Mouse (Mus musculus) right cerebral cortex, adult 18-20 months (tissue): ENCODE data around the gene Spata17.
A peak's percentile ranks its signal among the peaks of the same experiment; 100 is the strongest.

Source experiments
- DNase-seq: peaks from one replicate; pipeline ENCODE4 v3.0.0; 2022; ENCODE audit warnings: mixed read lengths

Gene Spata17

DNA sequence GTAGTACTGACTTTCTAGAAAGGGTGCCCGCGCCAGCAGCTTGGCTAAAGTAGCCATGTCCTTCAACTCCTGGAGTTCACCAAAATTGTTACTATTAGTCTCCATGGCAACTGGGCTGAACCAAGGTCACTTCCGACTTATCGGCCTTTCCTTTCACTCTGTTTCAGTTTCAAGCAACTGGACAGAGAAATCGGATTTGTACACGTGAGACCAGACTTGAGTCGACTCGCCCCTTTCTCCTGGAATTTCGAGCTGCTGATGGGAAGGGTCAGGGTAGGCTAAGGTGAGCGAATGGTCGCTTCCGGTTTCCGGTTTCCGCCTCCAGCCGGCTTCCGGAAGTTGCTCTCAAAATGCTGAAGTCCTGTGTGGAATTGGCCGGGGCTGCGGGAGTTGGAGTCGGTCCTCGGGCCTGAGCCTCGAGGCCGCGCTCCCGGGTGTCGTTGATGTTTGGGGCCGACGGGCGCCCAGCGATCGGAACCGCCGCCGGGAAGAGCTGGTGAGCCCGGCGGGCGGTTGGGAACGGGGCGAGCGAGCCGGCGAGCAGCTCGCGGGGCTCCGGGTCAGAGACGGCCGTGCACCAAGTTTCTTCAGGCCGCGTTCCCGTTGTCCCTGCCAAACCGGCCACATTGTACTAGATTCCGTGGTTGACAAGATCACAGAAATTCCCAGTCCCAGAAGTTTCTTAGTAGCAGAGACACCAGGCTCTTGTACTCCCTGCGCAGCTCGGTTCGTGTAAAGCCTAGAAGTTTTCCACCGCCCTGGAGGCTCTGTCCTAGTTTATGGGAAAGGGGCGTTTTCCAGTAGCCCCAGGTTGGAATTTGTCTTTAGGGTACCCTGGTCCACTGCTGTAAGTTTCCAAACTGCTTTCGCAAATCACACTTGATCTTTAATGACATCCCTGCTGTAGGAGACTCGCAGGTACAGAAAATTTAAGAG is at the start of gene Spata17, which contains the start of gene Gpatch2:
Spata17 (minus strand) TSS at position 285 of the 936 bp plus-strand sequence.
Gpatch2 (plus strand) TSS at position 328 of the 936 bp plus-strand sequence.
- peak; percentile 80 for DNase-seq

DNA sequence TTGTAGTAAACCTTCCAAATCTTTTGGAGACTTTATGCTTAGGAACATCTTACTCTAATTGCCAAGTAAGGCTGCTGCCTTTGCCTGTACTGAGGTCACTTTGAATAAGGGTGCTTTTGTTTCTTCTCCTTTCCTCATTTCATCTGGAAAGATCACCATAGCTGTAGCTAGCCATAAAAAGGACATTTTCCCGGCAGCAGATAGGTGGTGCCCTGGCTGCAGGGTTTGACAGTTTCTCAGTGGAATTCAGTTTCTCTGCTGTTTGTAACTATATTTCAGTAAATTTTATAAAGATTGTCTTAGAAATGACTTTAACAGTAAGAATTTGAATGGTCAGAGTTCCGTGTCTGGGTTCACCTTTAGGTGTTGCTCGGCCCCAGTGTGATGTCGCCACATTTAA is 43.5 kb upstream of the Spata17 start:
- DNase-seq: no peak

DNA sequence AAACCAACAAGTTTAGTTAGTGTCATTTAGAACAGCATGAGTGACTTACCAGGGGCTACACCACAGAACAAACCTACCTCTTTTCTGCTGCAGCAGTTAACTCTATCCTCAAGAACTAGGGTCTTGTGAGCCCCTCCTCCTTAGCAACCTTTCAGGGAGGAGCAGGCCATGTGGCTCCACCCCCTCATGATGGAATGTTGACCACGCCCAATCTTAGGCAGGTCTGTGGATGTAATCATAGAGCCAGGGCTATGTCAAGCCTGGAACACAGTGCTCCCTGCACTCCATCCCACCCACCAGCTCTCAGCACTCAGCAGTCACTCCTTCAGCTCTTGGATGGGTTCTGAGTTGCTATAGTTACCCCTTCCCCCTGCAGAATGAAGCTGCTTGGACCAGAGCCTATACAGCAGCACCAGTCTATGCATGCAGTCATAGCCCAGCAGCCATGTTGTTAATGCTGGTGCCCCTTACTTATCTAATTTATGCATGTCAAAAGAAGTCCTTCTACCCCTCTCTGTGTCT is 35.5 kb upstream of the Spata17 start:
- DNase-seq: no peak

DNA sequence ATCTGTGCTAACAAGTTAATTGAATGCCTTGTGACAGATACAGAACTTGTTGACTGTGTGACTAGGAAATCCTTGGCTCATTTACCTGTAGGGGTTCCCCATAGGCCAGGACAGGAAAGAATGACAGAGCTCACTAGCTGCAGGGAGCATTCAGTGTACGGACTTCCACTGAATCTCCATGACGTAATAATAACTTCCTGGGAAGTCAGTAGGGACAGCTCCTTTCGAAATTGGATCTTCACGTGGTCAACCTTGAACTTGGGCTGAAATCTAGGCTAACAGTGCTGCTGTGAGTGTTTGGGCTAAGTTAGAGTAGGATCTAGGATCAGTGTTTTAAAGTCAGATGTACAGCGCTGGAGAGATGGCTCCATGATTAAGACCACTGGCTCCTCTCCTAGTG is 29.5 kb upstream of the Spata17 start:
- DNase-seq: no peak

DNA sequence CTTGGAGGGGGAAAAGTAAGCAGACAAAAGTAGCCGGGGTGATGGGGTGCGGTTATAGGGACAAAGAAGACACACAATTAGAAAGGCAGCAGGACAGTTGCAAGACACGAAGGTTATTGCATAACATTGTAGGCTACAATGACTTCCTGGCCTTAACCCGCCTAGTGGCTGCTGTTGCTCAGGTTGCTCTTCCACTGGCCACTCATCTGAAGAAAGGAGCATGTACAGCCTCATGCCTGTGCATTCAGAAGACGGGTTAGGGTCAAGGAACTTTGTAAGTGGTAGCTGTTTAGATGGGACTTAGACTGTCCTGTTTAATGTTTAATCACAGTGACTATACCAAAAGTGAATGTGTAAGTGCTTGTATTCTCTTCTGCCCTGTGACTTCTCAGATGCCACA is 26.1 kb upstream of the Spata17 start:
- DNase-seq: no peak

DNA sequence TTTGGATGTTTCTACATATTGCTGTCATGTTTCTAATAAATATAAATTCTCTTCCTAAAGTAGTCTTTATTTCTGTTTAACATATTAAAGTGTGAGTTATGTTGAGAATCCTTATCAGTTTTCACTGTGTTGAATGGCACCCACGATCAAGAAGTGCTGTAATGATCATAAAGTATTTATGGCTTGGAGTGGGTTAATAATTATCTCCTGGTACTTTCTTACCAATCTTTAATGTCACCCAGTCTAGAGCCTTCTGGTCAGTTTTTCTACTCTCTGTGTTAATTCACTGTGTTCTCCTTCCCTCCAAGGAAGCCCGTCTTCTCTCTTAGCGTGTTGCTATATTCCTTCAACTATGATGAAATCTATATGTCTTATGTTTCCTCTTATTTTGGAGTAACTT is 25.0 kb upstream of the Spata17 start:
- no peak for DNase-seq

DNA sequence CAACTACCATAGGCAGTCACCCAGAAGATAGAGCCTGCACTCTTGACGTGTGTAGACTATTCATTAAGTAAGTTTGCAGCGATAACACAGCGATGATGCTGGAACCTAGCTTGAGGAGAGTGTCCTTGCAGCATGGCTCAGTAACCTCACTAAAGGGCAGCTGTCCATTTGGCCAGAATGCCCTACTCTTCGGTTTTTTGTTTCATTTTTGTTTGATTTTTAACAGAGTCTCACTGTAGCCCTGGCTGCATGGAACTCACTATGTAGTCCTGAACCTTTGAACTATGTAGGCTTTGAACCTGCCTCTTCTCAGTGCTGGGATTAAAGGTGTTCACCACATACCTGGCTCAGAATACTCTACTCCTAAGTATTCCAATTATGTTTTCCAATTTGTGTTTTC is 22.8 kb upstream of the Spata17 start:
- no peak for DNase-seq

DNA sequence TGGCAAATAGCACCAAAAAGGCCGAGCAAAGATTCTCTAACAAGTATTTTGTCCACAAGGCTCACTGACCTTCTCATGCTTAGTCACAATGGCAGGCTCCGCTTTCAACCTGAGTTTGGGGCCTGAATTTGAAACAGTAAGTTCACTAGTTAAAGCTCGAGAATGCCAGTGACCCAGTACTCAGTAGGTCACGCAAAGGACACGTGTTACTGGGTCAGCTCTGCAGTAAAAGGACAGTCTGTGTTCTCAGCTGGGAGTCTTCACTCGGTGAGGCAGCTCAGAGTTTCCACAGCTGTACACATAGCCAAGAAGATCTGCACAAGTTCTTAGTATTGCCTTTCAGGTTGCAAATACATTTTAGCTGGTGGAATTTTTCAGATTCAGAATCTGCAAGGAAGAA is 21.0 kb upstream of the Spata17 start:
- no peak for DNase-seq

DNA sequence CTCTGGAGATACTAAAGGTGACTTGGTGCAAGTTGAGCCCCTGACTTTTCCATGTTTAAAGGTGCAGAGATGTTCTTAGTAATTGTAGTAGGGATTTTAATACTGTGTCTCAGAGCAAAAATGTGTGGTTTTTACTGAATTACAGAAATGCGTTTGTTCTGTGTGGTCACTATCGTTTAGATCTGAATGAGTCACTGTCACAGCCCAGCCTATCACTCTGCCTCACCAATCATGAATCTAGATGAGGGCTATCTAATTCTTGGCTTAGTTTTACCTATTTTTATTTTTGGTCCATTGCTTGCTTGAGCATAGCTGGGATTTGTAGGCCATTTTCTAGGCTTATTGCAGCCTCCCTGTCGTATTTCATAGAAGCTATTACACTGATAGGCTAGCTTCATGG is 19.9 kb upstream of the Spata17 start:
- DNase-seq: no peak

DNA sequence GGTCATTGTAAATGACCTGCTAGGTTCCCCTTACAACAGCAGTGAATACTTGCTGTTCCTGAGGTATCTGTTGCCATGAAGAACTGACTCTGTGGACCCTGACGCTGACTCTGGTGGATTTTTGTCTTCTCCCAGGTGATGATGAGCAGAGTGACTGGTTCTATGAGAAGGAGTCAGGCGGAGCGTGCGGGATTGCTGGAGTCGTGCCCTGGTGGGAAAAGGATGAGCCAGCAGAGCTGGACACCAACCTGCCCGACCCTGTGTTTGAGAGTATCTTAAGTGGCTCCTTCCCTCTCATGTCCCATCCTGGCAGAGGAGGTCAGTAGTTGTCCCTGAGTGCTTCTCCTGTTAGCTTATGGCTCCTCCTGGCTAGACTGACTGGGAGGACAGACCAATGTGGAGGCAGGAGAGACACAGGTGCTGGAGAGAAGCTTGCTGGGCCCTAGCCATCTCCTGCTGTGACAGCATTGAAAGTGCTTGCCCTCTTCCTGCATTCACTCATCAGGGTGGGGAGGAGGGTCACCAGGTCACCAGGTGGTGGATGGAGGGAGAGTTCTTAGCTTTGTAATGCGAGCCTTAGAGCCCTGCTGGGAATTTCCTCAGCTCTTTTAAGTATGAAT is 17.8 kb upstream of the Spata17 start:
- DNase-seq: no peak

DNA sequence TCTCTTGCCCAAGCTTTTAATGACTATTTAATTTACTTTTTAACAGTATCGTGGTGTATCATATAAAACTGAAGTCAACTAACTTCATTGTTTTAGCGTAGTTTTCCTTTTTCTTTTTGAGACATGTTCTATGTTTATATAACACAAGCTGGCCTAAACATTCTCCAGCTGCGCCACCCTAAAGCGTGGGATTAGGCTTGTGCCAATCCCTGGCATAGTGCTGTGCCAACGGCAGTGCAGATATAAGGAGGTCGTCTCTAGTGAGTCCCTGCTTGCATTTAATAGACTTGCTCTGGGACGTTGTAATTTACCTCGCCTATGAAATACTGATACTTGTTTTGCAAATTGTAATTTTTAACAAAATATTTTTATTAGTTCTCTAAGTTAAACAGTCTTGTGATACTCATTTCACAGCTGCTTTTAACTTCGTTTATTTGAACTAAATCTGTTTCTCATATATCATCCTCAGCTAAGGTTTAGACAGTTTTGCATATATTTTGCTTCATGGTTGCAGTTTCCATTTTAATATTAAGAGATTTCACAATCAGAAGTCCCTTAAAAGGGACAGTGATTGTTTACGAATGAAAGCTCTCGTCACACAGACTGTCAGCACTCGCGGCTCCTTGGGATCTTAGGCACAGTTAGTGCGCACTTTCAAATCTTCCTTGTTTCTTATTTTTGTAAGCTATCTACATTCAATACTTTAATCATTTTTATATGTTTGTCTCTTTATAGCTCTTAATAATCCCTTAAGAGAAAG is 17.1 kb upstream of the Spata17 start:
- no peak for DNase-seq

DNA sequence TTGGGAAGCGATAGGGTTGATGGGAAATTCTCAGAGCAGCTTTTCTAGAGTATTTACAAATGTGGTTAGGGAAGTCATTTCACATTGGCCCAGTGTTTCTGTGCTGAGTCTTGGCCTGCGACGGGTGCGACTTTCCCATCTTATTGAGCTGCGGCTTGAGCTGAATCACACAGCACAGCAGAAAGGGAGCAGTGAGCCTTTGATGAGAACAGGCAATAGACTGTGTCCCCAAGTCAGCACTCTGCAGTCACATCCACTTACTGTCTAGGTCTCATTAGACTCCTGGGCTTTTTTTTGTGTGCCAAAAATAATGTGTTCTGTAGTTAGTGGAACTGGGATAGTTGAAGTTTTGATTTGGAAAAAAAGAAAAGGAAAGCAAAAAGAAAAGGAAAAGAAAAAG is 15.0 kb upstream of the Spata17 start:
- no peak for DNase-seq

DNA sequence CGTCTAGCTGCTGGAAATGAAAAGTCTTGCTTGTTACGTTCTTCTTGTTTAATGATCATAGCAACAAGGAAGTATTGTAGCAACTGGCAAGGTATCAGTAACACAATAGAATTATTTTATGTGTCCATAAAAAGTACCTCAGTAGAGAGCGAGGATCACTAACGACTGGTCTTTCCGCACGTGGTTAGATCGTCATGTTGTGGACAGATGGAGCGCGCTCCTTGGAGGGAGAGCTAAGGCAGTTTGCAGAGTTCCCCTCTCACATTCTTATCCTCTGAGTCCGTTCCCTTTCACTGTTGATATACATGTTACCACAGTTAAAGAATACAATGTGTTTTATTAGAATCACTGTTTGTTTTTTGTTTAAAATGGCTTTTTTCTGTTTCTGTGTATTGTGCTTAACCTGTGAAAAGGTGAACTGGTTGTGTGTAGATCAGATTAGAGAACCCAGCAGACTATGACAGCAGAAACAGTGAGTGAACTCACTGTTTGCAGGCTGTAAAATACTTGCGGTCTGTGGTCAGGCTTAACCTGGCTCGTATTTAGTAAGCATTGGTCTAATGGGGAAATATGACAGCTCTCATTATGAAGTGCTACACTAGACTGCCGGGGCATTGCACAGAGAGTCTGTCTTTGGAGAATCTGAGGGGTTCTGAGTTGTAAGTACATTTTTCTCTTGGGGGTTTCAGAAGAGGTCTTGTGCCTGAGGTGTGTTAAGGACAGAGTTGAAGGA is 13.3 kb upstream of the Spata17 start:
- DNase-seq: no peak

DNA sequence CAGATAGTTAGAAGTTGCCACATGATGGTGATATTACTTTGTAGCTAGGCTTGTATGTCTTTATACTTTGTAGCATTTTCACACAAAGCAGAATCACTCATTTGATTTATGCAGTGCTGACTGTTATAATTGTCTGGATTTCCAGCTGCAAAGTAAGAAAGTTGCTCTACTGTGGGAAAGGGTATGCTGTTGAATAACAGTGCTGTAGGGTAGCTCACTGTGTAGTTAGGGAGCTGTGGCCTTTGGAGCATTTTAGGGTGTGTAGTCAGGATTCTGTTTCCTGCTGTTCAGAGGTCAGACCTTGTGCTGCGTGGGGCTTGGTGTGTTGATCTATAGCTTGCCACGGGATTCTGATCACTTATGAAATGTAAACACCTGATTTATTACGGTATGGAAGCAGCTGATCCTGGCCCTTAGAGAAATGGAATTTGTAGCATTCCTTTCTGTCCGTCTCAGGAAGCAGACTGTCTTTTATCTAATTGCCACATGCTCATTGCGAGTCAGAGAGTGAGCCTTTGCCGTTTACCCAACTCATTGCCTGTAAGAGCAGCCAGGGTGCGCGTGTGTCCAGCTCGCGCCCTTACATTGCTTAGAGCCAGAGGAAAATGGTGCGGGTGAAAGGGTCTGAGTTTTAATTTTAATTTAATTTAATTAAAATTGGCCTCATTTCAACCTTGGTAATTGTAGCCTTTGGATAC is 11.2 kb upstream of the Spata17 start:
- no peak for DNase-seq

DNA sequence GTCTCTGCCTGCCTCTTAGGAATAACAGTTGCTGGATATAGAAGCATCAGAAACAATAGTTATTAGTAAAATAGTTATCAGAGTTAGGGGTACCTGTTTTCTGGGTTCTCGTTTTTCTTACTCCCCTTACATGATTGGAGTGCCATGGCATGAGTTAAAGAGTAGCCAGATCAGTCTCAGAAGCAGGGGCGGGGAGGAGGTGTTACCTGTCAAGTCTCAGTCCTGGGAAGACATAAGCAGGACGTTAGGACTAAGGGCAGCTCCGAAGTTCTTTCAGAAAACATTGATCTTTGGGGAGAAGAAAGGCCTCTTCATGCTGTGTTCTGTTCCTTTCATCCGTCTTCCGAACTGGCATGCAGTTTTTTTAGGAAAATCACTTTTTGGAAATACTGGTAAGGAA is 5.5 kb upstream of the Spata17 start:
- no peak for DNase-seq

DNA sequence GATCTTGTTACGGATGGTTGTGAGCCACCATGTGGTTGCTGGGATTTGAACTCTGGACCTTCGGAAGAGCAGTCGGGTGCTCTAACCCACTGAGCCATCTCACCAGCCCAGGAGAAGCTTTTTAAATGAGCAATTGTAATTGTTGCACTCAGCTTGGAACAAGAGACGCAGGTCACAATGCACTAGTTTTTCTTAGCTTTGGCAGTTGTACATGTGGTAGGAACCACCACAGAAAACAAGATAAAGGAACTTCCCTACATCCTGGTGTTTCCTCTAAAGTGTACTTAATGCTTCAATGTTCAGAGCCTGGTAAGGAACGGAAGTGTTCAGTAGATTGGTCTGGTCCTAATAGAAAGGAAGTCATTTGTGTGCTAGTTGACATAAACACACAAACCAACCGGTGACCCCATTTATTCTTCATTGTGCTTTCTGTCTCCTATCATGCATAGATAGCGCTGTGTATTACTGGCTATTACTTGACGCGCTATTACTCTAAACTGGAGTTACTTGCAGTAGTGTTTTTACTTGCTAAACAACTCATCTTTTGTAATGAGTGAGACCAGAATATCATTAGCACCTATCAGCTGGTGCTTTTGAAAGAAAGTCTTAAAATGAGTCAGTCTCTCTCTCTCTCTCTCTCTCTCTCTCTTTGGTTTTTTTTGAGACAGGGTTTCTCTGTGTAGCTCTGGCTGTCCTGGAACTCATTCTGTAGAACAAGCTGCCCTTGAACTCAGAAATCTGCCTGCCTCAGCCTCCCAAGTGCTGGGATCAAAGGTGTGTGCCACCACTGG is 1.6 kb upstream of the Spata17 start:
- DNase-seq: no peak

DNA sequence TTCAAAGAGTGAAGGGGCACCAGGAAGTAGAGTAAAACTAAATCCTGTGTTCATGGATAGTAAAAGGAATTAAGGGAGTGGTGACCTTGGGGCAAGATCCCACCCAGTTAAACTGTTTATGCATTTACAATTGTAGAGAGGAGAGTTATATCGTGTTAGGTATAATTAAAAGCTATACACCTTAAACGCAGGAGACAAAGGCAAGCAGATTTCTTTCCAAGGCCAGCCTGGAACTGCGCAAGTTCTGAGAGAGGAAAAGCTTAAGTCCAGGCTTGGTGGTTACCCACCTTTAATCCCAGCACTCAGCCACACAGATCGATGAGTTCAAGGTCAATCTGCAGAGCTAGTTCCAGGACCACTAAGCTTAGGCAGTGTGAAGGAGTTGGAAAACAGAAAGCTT is 4.5 kb downstream of the Spata17 start:
- no peak for DNase-seq

DNA sequence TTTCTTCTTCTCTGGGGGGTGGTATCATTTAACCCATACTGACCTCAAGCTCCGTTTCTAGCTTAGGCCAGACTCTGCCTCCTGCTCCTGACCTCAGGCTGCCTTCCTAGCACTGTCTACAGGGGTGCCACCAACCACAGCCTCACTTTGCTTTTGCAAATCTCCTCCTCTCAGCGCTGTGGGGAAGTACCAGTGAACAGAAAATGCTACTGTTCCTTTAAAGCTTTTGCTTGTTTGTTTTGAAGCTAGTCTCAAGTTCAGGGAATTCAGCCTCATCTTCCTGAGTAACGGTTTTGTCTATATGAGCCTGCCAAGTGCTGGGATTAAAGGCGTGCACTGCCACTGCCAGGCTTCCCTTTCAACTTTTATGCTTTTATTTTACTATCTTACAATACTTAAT is 5.8 kb downstream of the Spata17 start:
- no peak for DNase-seq

DNA sequence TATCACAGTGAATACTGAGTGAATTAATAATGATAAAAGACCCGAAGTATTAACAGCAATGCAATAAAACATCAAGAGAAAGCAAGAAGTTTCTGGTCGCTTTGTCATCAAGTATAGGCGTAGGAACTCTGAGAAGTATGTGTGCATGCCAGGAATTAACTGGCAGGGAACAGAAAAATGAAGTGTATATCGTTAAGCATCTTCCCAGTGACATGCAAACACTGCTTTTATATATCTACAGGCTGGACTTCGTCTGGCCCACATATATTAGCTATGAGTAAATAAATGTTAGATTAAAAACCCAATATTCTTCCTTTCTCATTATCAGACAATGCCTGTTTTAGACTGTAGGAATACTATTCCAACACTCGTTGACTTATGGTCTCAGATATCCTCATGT is 9.8 kb downstream of the Spata17 start:
- no peak for DNase-seq

DNA sequence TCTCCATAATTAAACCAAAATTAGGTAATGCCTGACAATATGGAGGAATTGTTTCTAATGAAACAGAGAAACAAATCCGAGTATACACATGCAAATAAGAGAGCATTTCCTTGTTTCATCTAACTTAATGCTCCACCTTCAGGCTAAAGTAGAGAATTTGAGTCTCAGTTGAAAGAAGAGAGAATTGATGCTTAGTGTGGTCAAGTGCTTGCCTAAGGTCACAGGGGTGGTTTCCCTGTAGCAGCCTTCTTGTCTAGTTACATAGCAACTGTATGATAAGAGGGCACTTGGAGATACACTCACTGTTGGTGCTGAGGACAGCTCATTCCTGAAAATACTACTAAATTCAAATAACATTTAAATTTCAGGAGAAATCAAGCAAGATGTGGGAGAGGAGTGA is 36.7 kb downstream of the Spata17 start:
- DNase-seq: no peak

DNA sequence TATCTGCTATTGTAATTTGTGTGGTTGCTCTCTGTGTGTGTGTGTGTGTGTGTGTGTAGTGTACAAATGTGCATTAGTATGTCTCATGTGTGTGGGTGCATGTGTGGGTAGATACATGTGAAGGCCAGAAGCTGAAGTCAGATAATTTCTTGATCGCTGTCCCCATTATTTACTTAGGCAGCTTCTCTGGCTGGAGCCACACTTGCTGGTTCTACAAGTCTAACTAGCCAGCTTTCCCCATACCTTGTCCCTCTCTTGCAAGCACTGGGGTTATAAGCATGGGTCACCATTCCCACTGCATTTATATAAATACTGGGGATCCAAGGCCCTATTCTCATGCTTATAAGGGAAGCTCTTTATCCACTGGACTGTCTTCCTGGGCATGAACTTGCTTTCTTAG is 39.3 kb downstream of the Spata17 start:
- no peak for DNase-seq
